Mouse (Mus musculus): ENCODE data around the gene Stk11. TPM values are rescaled to one million over a fixed set of nuclear protein-coding genes. Genes with fewer than 3 reads are reported as not detected.

Gene Stk11
- total RNA-seq, 2 experiments from 2014 or later: 100 to 111 TPM

GRCm38 (mm10) chr10:80127920-80128319 lies 12.3 kb downstream of the Stk11 start:
- intact Hi-C loops (cut with DNase I): no loop called here
- no peak for DNase-seq

- DNase-seq: no peak
- intact Hi-C loops (cut with DNase I): no loop called here
These were observed 14.2 kb downstream of the Stk11 start for GRCm38 (mm10) chr10:80129846-80130245.

- no peak for DNase-seq
These were observed 14.9 kb downstream of the Stk11 start for GRCm38 (mm10) chr10:80130403-80131031.

GRCm38 (mm10) chr10:80131316-80131951 lies 15.8 kb downstream of the Stk11 start:
- no peak for DNase-seq
- intact Hi-C loops (cut with DNase I): no loop called here

More at GRCm38 (mm10) chr10:80130403-80131031, 14.9 kb downstream of the Stk11 start:
- intact Hi-C loops (cut with DNase I): no loop called here

- no peak for DNase-seq
- intact Hi-C loops (cut with DNase I): no loop called here
These were observed 16.3 kb downstream of the Stk11 start for GRCm38 (mm10) chr10:80131952-80132350.

- peak; percentile 59 for DNase-seq
- intact Hi-C loops (cut with DNase I): no loop called here
These were observed 17.7 kb downstream of the Stk11 start for GRCm38 (mm10) chr10:80133226-80133849.

- intact Hi-C loops (cut with DNase I): no loop called here
- no peak for DNase-seq
These were observed 18.8 kb downstream of the Stk11 start for GRCm38 (mm10) chr10:80134421-80134820.

- no peak for DNase-seq
- intact Hi-C loops (cut with DNase I): no loop called here
These were observed 19.6 kb downstream of the Stk11 start for GRCm38 (mm10) chr10:80135161-80135560.

- intact Hi-C loops (cut with DNase I): no loop called here
- no peak for DNase-seq
These were observed 20.0 kb downstream of the Stk11 start for GRCm38 (mm10) chr10:80135641-80136040.

- no peak for DNase-seq
- intact Hi-C loops (cut with DNase I): no loop called here
These were observed 20.8 kb downstream of the Stk11 start for GRCm38 (mm10) chr10:80136179-80136951.

GRCm38 (mm10) chr10:80136952-80137625 lies 21.5 kb downstream of the Stk11 start:
- intact Hi-C loops (cut with DNase I): no loop called here

GRCm38 (mm10) chr10:80137626-80138552 lies 22.3 kb downstream of the Stk11 start:
- intact Hi-C loops (cut with DNase I): no loop called here
- DNase-seq: no peak

More at GRCm38 (mm10) chr10:80136952-80137625, 21.5 kb downstream of the Stk11 start:
- no peak for DNase-seq

- peak; percentile 66 for DNase-seq
- intact Hi-C loops (cut with DNase I): no loop called here
These were observed 23.2 kb downstream of the Stk11 start, which contains the start of gene Atp5d for GRCm38 (mm10) chr10:80138553-80139438. Gene Atp5d (plus strand): TSS chr10:80138632.

- DNase-seq: no peak
- intact Hi-C loops (cut with DNase I): no loop called here
These were observed 23.8 kb downstream of the Stk11 start for GRCm38 (mm10) chr10:80139439-80139775.

GRCm38 (mm10) chr10:80139975-80140665 lies 24.5 kb downstream of the Stk11 start:
- intact Hi-C loops (cut with DNase I): no loop called here
- no peak for DNase-seq

- DNase-seq: no peak
- intact Hi-C loops (cut with DNase I): no loop called here
These were observed 25.0 kb downstream of the Stk11 start, which contains the start of gene Cbarp for GRCm38 (mm10) chr10:80140666-80141035. Gene Cbarp (minus strand): TSS chr10:80140835.

- DNase-seq: peak; percentile 95
- intact Hi-C loops (cut with DNase I): no loop called here
These were observed 25.6 kb downstream of the Stk11 start for GRCm38 (mm10) chr10:80141243-80141642.
